Mouse (Mus musculus): Measurements from ENCODE around the gene Pgm2.

- no peak for TF ChIP-seq POLR2A (IDR thresholded peaks at IDR 0.05; ENCODE audit: borderline replicate concordance, extremely low read depth, insufficient read depth, insufficient read length, poor library complexity, severe bottlenecking)
- TF ChIP-seq CTCF (IDR thresholded peaks at IDR 0.05; ENCODE audit: borderline replicate concordance, extremely low read depth, insufficient read depth, insufficient read length) = no peak
Measured at GRCm38 (mm10) chr5:64107596-64108289, 15.0 kb downstream of the Pgm2 start.
